Mouse (Mus musculus): ENCODE measurements around the gene Gapdh. TPM values are rescaled to one million over a fixed set of nuclear protein-coding genes. Genes with fewer than 3 reads are reported as not detected.
"Not testable (repeated sequence)": the region's sequence is repeated elsewhere in the genome, so short reads cannot be mapped to it uniquely, and the experiment has no call there.

The Gapdh gene
- total RNA-seq, 2 experiments from 2014 or later: 1,523 to 1,789 TPM

DNA sequence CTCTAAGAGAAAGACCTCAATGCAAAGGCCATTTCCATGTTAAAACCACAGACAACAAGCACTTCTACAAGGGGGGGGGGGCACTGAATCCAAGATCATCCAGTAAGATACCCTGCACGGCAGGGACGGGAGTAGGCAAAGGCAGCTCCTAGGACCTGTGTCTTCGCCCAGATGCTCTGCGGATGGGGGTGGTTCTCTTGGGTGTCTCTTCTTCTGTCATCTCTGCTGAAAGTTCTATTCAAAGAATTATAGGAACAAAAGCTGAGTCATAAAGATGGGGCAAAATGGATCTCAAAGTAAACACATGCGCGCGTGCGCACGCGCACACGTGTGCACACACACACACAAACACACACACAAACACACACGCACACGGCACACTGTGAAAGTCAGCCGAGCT, 1.8 kb upstream of the Gapdh start:
- no peak for DNase-seq (ENCODE audit: low spot score in 2 of 2)

DNA sequence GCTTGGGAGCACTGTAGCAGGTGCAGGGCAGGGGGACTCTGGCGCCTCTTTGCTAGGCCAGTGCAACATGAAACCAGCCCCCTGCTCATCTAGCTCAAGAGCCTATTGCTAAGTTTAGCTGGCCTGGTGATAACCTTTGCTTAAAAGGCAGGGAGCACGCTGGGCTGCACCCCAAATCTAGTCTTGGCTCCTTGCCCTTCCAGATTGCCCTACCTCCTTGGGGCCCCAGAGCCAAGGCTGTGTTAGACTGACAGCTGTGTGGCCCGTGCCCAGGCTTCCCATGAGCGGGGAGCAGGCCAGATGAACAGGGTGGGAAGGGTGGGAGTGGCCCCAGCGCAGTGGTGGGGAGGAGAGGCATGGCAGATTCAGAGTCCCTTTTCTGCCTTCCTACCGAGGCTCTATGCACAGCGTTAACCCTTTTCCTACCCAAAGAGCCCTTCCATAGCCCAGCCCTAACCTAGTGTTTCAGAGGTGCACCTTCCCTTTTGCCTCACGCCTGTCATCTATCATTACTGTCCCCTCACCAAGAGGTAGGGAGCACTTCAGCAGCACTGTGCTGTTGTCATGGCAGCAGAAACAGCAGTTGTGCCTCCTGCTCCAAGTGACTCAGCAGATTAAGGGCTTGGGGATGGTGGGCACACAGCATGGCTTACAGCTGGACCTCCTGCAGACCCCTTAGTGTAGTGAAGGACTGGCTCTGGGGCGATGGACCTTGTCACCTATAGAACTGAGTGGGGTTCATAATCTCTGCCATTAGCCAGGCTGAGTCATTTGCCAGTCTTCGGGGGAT, 789 bp upstream of the Gapdh start:
- peak; percentile 35 to 37 for DNase-seq (ENCODE audit: low spot score in 2 of 2)

DNA sequence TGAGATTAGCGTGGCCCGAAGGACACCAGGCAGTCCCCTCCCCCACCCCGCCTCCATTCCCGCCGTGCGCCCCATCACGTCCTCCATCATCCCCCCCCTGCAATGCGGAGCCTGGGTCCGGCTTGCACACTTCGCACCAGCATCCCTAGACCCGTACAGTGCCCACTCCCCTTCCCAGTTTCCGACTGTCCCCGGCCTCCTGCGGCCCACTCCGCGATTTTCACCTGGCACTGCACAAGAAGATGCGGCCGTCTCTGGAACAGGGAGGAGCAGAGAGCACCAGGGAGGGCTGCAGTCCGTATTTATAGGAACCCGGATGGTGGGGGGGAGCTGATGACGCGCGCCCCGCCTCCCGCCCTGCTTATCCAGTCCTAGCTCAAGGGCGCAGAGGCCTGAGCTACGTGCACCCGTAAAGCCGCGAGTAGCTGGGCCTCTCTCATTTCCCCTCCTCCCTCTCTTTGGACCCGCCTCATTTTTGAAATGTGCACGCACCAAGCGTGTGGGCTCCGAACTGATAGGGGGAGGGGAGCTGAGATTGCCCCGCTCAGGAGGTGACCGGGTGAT, 857 bp downstream of the Gapdh start:
- peak; percentile 97 to 98 for DNase-seq (ENCODE audit: low spot score in 2 of 2)

DNA sequence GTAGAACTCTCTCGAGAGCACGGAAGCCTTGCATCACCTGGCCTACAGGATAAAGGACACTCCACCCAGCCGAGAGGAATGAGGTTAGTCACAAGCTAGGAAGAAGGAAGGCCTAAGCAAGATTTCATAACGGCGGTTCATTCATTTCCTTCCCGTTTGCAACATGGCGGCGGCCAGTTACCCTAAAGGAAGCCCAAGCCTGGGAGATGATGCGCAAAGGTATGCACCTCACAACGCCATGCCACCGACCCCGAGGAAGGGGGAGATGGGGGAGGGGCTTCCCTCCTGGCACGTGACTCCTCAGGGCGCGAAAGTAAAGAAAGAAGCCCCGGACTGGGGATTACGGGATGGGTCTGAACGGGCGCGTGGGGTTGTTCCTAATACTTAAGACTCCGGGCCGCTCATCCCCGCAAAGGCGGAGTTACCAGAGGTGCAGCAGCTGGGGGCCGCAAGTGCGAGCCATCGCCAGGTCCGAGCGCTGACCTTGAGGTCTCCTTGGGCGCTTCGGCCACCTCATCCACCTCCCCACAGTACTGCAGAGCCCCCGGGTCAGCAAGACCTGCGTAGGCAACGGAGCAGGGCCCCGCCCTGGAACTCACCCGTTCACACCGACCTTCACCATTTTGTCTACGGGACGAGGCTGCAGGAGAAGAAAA, 1.5 kb downstream of the Gapdh start:
- DNase-seq (ENCODE audit: low spot score in 2 of 2): peak; percentile 53 to 70

DNA sequence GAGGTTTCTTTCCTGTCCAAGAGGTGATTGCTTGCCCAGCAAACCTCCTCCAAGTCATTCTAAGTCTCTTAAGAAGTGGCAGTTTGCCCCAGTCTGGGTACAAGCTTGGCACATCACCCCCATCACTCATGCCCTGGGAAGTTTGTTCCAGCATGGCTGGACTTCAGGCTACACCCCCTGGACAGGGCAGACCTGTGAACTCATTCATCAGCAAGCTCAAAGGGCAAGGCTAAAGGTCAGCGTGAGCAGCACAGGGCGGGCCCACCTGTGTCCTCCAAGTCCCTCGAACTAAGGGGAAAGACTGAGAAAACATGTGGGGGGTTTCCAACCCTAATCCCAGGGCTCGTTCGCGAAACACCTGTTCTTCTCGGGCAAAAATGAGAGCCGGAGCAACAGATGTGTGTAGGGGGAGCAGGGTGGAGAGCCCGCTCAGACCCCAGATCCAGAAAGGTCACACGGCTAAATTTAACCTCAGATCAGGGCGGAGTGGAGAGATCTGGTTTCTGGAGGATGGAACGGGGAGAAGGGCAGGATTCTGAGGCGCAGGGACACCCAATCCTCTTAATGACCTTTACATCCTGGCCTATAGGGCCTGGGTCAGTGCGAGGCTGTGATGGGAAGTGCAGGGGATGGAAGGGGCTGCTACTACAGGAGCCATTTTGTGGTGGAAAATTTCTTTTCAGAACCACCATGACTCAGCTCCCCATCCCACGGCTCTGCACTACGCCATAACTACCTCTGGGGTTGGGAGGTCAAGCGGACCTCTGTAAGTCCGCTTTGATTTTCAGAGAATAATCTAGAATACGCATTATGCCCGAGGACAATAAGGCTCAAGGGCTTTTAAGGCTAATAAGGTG, 2.2 kb downstream of the Gapdh start:
- DNase-seq (ENCODE audit: low spot score in 2 of 2): peak; percentile 36 to 55

DNA sequence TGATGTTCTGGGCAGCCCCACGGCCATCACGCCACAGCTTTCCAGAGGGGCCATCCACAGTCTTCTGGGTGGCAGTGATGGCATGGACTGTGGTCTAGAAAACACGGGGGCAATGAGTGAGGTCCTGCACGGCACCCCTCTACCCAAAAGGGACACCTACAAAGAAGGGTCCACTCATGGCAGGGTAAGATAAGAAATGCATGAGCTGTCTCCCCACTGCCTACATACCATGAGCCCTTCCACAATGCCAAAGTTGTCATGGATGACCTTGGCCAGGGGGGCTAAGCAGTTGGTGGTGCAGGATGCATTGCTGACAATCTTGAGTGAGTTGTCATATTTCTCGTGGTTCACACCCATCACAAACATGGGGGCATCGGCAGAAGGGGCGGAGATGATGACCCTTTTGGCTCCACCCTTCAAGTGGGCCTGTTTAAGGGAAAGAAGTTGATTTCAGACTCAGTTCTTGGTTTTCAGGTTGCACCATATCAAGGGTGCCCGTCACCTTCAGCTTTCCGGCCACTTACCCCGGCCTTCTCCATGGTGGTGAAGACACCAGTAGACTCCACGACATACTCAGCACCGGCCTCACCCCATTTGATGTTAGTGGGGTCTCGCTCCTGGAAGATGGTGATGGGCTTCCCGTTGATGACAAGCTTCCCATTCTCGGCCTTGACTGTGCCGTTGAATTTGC, 3.5 kb downstream of the Gapdh start:
- not testable (repeated sequence) for DNase-seq (ENCODE audit: low spot score in 2 of 2)

DNA sequence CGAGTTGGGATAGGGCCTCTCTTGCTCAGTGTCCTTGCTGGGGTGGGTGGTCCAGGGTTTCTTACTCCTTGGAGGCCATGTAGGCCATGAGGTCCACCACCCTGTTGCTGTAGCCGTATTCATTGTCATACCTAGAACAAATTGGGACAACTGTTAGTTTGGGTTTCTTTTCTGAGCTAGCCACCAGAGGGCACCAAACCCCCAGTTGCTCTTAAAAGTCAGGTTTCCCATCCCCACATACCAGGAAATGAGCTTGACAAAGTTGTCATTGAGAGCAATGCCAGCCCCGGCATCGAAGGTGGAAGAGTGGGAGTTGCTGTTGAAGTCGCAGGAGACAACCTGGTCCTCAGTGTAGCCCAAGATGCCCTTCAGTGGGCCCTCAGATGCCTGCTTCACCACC, 4.3 kb downstream of the Gapdh start:
- peak; percentile 84 for DNase-seq (ENCODE audit: low spot score in 2 of 2)

DNA sequence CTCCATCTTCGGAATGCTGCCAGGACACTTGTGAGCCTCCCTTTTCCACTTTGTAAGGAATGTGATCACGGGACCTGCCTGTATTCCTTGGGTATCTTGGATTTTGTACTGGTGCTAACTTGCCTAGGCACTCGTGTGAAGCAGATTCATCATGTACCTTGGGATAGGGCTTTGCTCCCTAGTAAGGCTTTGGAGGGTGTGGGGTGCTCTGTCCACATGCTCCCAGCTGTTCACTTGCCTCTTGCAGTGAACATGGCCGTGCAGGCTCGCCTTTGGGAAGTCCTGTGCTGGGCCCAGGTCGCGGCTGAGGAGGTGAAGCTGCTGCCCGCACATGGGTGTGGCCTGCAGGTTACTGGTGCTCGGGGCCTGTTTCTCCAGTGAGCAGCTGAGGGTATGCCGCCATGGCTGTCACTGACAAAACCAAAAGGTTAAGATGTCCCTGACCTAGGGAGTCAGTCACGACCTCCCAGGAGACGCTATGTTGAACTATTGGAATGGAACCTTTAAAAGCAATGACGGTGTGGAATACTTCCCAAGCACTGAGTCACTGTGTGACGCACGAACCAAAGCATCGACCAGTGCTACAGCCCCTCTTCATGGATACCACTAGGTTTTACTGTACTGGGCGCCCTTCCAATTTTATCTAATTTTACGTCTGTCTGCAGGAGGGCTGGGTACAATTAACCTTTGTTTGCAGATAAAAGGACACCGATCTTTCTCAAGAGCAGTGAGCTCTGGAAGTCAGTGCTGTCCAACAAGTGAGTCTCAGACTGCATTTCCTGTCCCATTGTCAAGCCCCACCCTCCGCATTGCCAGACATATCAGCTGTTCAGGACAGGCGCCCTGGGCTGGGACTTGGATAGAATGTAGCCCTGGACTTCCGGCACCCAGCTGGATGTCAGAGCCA, 5.2 kb downstream of the Gapdh start:
- DNase-seq (ENCODE audit: low spot score in 2 of 2): peak; percentile 46 to 58

DNA sequence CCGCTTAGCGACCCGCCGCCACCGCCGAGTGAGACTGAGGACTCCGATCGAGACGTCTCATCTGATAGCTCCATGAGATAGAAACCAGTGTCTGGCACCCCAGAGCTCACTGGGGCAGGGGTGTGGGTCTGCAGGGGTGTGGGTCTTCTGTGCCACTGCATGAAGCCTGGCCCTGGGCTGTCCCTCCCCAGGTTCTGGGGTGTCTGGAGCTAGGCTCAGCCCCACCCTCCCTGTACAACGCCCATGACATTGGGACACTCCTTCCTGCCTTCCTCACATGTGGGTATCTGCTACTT, 5.8 kb downstream of the Gapdh start:
- peak in 1 of 2 experiments; percentile 26 for DNase-seq (ENCODE audit: low spot score in 2 of 2)

DNA sequence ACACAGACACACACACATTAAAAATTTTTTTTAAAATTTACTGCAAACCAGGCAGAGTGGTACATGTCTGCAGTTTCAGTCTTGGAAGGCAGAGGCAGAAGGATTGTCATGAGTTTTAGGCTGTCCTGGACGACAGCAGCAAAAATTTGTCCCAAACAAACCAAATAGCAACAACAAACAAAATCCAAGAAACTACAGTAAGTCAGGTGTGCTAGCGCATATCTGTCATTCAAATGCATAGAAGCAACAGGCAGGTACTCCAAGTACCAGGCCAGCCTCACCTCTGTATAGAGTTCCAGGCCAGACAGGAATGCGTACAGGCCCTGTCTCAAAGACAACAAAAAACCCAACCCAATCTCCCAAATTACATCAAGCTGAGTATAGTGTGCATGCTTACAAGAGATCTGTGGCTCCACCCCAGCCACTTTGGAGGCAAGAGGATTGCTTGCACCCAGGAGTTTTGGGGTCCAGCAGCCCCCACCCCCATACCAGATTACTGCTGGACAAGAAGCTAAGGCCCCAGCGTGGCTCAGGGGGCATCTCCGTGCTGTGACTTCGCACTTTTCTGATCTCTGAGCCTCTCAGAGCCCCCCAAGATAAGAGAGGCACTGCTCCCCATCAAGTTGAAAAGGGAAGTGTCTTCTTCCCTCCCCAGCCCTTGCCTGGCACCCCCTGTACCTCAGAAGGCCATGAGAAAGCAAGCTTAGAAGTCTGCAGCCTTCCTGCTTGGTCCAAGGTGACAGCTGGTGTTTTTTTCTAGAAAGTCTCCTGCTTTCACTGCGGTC, 6.3 kb downstream of the Gapdh start:
- no peak for DNase-seq (ENCODE audit: low spot score in 2 of 2)

DNA sequence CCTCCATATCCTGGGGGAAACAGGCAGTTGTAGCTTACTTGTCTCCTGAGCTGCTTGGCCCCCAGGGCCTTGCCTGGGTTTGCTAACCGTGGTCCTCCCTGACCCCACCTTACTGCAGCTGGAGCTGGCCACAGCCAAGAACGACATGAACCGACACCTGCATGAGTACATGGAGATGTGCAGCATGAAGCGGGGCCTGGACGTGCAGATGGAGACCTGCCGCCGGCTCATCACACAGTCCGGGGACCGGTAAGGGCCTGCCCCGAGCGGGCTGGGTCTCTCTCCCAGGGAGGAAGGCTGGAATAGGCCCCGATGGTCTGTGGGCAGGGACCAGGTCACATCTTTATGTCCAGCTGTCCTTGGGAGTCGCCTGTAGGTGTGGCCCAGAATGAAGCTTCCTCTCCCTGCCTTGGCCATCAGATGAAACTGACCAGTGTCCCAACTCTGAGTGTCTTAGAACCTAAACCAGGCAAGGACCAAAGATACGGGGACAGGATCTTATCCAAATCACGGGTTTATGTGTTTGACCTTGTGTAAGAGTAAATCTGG, 7.2 kb downstream of the Gapdh start:
- no peak for DNase-seq (ENCODE audit: low spot score in 2 of 2)

DNA sequence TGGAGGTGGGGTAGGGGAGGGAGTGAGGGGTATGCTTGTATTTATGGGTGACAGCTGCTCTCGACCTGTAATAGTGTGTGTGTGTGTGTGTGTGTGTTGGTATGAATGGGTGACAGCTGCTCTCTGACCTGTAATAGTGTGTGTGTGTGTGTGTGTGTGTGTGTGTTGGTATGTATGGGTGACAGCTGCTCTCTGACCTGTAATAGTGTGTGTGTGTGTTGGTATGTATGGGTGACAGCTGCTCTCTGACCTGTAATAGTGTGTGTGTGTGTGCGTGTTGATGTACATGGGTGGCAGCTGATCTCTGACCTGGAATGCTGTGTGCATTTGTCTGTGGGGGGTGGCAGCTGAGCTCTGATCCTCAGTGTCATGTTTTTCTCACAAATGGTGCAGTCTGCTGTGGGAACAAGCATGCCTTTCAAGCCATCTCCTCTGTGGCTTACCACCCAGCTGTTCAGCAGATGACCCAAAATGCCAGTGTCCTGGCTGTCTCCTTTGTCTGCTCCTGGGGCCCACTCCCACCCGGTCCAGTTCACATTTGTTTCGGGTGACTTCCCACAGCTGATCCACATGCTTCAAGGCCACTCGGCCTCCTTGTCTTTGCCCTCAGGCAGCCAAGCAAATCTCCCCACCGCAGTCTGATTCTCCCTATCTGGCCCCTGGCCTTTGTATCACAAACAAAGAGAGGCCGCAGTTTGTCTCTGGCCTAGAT, 9.2 kb downstream of the Gapdh start:
- DNase-seq (ENCODE audit: low spot score in 2 of 2): no peak

DNA sequence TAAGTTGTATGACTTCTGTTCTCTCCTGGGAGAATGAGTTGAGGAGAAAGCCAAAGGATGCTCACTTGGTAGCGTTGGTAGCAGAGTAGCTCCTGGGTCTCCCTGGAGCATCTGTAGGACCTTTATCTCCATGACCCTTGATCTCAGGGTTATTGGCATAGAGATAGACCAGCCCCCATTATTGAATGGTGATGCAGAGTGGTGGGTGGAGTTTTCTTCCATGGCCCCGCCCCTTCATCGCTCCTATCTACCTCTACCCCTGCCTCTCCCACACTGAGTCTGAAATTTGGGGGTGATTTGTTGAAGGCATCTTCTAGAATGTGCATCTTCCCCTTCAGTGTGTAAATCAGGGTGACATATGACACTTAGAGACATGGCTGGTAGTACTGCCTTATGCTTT, 9.8 kb downstream of the Gapdh start:
- no peak for DNase-seq (ENCODE audit: low spot score in 2 of 2)

DNA sequence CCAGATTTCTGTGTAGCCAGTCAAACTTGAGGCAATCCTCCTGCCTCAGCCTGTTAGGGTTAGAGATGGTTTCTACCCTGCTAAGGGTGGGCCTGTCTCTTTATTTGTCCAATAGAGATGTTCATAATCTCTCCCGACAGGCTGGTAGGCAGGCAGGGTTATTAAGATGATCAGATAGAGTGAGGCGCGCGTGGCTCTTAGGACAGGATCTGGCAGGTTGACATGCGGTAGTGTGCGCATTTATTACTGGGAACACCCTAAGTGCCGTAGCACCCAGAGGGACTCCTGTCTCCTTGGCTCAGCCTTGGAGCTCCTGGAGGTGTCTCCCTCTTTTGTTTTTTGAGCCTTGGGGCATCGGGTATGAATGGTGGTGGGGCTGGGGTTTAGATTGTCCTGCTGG, 11.0 kb downstream of the Gapdh start:
- no peak for DNase-seq (ENCODE audit: low spot score in 2 of 2)

DNA sequence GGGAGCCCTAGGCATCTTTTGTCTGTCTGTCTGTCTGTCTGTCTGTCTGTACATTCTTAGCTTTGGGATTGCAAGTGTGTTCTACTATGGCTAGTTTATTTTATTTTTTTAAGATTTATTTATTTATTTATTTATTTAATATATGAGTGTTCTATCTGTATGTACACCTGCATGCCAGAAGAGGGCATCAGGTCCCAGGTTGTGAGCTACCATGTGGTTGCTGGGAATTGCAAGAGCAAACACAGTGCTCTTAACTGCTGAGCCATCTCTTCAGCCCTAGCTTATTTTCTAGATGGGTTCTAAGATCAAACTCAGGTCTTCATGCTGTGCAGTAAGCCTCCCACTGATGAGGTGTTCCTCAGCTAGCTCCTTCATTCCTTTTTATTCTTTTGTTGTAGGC, 11.7 kb downstream of the Gapdh start:
- DNase-seq (ENCODE audit: low spot score in 2 of 2): no peak

DNA sequence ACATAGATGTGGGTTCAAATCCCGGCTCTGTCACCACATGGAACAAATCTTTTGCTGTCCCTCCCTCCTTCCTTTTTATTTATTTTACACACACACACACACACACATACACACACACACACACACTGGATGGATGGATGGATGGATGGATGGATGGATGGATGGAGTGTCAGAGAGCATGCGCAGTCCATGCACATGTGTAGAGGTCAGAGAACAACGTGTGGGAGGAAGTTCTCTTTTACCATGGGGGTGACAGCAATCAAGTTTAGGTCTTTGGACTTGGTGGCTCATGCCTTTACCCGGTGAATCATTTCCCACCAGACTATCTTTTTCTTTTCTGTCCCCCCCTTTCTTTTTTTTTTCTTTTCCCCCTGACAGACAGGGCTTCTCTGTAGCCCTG, 12.6 kb downstream of the Gapdh start:
- no peak for DNase-seq (ENCODE audit: low spot score in 2 of 2)

DNA sequence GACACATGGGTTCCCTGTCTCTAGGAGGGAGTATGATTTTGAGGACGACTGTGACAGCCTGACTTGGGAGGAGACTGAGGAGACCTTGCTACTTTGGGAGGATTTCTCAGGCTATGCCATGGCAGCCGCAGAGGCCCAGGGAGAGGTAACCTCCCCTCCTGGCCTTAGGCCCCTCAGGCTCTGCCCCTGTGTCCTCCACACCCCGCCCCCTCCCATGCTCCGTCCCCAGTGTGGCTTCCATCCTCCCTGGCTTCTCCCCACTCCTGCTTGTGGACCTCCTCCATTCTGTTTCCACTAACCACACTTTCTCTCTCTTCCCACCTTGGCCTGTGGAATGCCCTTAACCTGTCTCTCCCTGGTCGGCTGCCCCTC, 13.3 kb downstream of the Gapdh start:
- DNase-seq (ENCODE audit: low spot score in 2 of 2): no peak

DNA sequence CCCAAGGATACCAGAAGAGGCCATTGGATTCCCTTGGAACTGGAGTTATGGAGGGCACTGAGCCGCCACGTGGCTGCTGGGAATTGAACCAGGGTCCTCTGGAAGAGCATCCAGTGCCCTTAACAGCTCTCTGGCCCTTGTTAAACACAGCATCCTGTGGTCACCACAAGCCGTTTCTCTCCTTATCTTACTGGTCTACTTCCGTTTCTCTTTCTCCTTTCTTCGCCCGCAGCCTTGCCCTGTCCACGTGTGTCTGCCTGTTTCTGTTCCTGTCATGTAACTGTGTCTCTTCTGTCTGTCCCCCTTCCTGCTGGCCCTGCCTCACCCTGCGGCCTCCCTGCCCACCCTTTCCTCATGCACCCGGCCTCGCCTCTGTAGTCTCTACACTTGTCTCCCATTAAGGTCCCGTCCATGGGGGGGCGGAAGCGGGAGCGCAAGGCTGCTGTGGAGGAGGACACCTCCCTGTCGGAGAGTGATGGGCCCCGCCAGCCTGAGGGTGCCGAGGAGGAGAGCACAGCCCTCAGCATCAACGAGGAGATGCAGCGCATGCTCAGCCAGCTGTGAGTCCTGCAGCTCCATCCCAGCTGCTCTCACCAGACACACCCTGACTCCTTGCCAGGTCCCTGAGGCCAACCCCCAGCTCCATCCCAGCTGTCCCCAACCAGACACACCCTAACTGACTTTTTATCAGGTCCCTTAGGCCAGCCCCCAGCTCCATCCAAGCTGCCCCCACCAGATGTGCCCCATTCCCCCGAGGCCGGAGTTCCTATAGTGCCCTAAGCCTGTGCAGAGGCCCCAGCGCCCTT, 13.9 kb downstream of the Gapdh start:
- DNase-seq (ENCODE audit: low spot score in 2 of 2): peak in 1 of 2 experiments; percentile 28
